Mouse (Mus musculus): Measurements from ENCODE around the gene Ssr1.

- TF ChIP-seq CTCF (conservative IDR thresholded peaks at IDR 0.05; ENCODE audit: insufficient read depth, insufficient read length, low read depth, low read length) = no peak
- TF ChIP-seq POLR2A (IDR thresholded peaks at IDR 0.05; ENCODE audit: low read depth, low read length) = no peak
These were observed 75.4 kb downstream of the Ssr1 start for GRCm38 (mm10) chr13:37918336-37919261.

Measured in kidney, adult 2 months (tissue).